Mouse (Mus musculus) liver, postnatal 0 days (tissue): Measurements from ENCODE around the gene Cdc7. TPM values are rescaled to one million over a fixed set of nuclear protein-coding genes. Genes with fewer than 3 reads are reported as not detected.
A peak's percentile ranks its signal among the peaks of the same experiment; 100 is the strongest.

Experiments used
- ATAC-seq: fragments of 200-750 bp; cut with Nextera tagmentation; 2 replicates; pipeline ENCODE4 v1.8.0; 2017; ENCODE audit warnings: mild to moderate bottlenecking, moderate library complexity
- DNase-seq: peaks from one replicate; pipeline ENCODE4 v3.0.0-alpha.2; 2016
- H3K27ac ChIP-seq: fragments of 300-500 bp; sonication (generic); 2 replicates; pipeline ENCODE4 v1.5.1; 2014; ENCODE audit warnings: antibody characterized with exemption, moderate library complexity, mild to moderate bottlenecking, low read depth
- H3K27me3 ChIP-seq: fragments of 300-500 bp; sonication (generic); 2 replicates; pipeline ENCODE4 v1.6.1; 2014; ENCODE audit warnings: low read length, control low read depth, mixed read lengths; ENCODE audit not compliant: insufficient read depth
- H3K36me3 ChIP-seq: fragments of 300-500 bp; sonication (generic); replicated peaks from 2 replicates; pipeline ENCODE4 v1.6.1; 2014; ENCODE audit warnings: mild to moderate bottlenecking, control low read depth, low read length, moderate library complexity, mixed read lengths; ENCODE audit not compliant: insufficient read depth
- H3K4me1 ChIP-seq: fragments of 300-500 bp; sonication (generic); 2 replicates; pipeline ENCODE4 v1.6.1; 2014; ENCODE audit warnings: antibody characterized with exemption, mild to moderate bottlenecking, control low read depth; ENCODE audit not compliant: insufficient read depth
- H3K4me2 ChIP-seq: fragments of 300-500 bp; sonication (generic); 2 replicates; pipeline ENCODE4 v1.6.1; 2014; ENCODE audit warnings: low read depth, mild to moderate bottlenecking, low read length, moderate library complexity, mixed read lengths
- H3K4me3 ChIP-seq: fragments of 300-500 bp; sonication (generic); 2 replicates; pipeline ENCODE4 v1.5.1; 2014; ENCODE audit warnings: low read depth, low read length
- H3K9ac ChIP-seq: fragments of 300-500 bp; sonication (generic); replicated peaks from 2 replicates; pipeline ENCODE4 v1.6.1; 2014; ENCODE audit warnings: mild to moderate bottlenecking, moderate library complexity
- H3K9me3 ChIP-seq: fragments of 300-500 bp; sonication (generic); 2 replicates; pipeline ENCODE4 v1.6.1; 2016; ENCODE audit warnings: mild to moderate bottlenecking, control low read depth, low read length, mixed read lengths
- CTCF ChIP-seq: sonication (generic); IDR thresholded peaks from 2 replicates; pipeline ENCODE4 v1.5.1; 2016; ENCODE audit warnings: antibody characterized with exemption, low read depth
- EP300 ChIP-seq: IDR thresholded peaks from 2 replicates; pipeline ENCODE4 v1.6.1; 2016; ENCODE audit warnings: antibody characterized with exemption, low read depth, mild to moderate bottlenecking
- WGBS: fragments of 180-500 bp; shearing (Covaris S2); extraction: QIAGEN DNeasy Blood & Tissue Kit; methylation state at CpG from one replicate; pipeline ENCODE4 v1.1.7; 2014; ENCODE audit not compliant: insufficient replicate concordance; 5-methylcytosine and 5-hydroxymethylcytosine counted together
- polyA plus RNA-seq: library from polyadenylated mRNA; unstranded; fragments of >200 nt; fragmentation: Nextera tagmentation; extraction: Ambion mirVana; gene quantifications from 2 replicates; pipeline ENCODE4 v1.2.1, GENCODE M21; 2015

Cdc7 gene
- 4.9 and 6.2 TPM in 2 replicates for polyA plus RNA-seq

DNA sequence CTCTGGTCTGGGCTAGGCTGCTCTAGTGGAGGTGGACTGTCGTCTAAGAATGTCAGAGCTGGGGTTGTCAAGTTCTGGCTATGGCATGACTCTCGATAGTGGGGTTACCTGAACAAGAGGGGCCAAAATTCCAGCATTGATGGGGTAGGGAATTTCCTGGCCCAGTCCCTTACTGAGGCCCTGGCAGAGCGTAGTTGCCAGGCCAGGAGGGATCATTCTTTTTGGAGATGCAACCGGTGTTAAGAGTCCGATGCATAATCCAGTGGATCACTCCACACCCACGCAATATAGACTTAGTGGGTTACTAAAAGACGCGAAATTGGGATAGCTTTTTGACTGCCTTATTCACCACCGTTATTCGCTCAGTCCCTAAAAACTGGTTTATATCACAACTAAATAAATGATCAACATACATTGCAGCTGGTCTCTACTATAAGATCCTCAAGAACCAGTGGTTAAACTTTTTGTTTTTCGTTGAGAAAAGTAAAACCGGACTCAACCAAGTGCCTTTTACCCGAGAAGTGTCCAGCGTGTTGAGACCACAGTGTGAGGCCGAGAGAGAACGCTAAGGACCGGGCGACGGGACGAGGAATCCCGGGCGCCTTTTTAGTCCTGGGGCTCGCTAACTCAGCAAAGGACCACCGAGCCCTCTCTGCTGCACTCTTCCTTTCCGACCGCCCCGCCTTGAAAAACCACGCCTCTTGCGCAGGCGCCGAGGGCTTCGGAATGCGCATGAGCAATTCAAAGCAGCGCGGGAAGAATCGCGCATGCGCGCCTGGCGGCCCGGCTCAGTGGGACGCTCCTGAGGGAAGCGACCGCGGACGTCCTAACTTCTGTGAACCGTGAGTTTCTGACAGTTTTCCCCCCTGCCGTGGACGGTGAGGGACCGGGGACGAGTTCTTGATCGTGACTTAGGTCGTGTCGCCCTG, at the start of gene Cdc7:
TSS of gene Cdc7 (plus strand) at position 739 of the 929 bp plus-strand sequence.
- peaks cover 3% of the 10 kb centered on the region; the same call in 1 of the 2 replicates for H3K36me3 ChIP-seq
- H3K4me2 ChIP-seq, result peak within 1 kb of the TSS; percentile 87
- H3K27ac ChIP-seq, result peak within 1 kb of the TSS; percentile 70
- H3K4me1 ChIP-seq, result peaks cover 7% of the 10 kb centered on the region
- H3K4me3 ChIP-seq, result peak within 1 kb of the TSS; percentile 74
- H3K9me3 ChIP-seq, result 0 out of 2 replicates have a peak, but pooled peaks cover 2% of the 10 kb centered on the region
- H3K9ac ChIP-seq, result peak within 1 kb of the TSS; percentile 73
- TF ChIP-seq EP300 (no peak), CTCF (no peak)
- 5% methylated on average over 53 of the region's 54 CpGs for WGBS
- DNase-seq, result peak; percentile 95
- peak; percentile 92 for ATAC-seq
- H3K27me3 ChIP-seq, result no peaks in the 10 kb centered on the region

- Histone ChIP-seq H3K4me2 (no peak overlapping the region), H3K27ac (no peak overlapping the region), H3K4me3 (no peak overlapping the region), H3K4me1 (no peaks in the 10 kb centered on the region), H3K9ac (no peak overlapping the region), H3K27me3 (no peaks in the 10 kb centered on the region), H3K9me3 (no peaks in the 10 kb centered on the region), H3K36me3 (no peaks in the 10 kb centered on the region)
- TF ChIP-seq CTCF (no peak), EP300 (no peak)
- no peak for ATAC-seq
- no peak for DNase-seq
Measured at GRCm38 (mm10) chr5:106919315-106919714, 44.8 kb upstream of the Cdc7 start.

GRCm38 (mm10) chr5:106925488-106926368, 38.4 kb upstream of the Cdc7 start, which contains the start of gene Hfm1:
Gene Hfm1, minus strand, starts transcription at chr5:106926321.
- Histone ChIP-seq H3K4me1 (no peaks in the 10 kb centered on the region), H3K27ac (no peak within 1 kb of the TSS), H3K4me3 (peak within 1 kb of the TSS; percentile 52), H3K27me3 (peaks cover 6% of the 10 kb centered on the region), H3K36me3 (no peaks in the 10 kb centered on the region), H3K9me3 (no peaks in the 10 kb centered on the region), H3K9ac (peak within 1 kb of the TSS; percentile 57), H3K4me2 (peak within 1 kb of the TSS; percentile 93)
- ATAC-seq, result peak; percentile 78
- peak; percentile 59 for DNase-seq
- WGBS, result 2% methylated on average over 44 of the region's 76 CpGs
- no peak for TF ChIP-seq EP300
- TF ChIP-seq CTCF, result no peak

GRCm38 (mm10) chr5:106926369-106926686, 37.8 kb upstream of the Cdc7 start:
- no peak for ATAC-seq
- no peak for DNase-seq
- TF ChIP-seq CTCF (no peak), EP300 (no peak)
- no peaks in the 10 kb centered on the region for H3K9me3 ChIP-seq
- no peaks in the 10 kb centered on the region for H3K36me3 ChIP-seq
- no peaks in the 10 kb centered on the region for H3K4me1 ChIP-seq
- H3K4me3 ChIP-seq, result peak overlapping the region; percentile 52
- H3K27ac ChIP-seq, result no peak overlapping the region
- H3K9ac ChIP-seq, result peak overlapping the region; percentile 57; the same call in 1 of the 2 replicates
- WGBS, result 61% methylated on average over 4 of the region's 4 CpGs
- peak overlapping the region; percentile 93 for H3K4me2 ChIP-seq
- H3K27me3 ChIP-seq, result peaks cover 6% of the 10 kb centered on the region

- H3K36me3 ChIP-seq, result no peaks in the 10 kb centered on the region
- H3K4me3 ChIP-seq, result no peak overlapping the region
- no peak overlapping the region for H3K27ac ChIP-seq
- DNase-seq, result no peak
- 43% methylated on average over 4 of the region's 4 CpGs for WGBS
- no peak overlapping the region for H3K4me2 ChIP-seq
- no peaks in the 10 kb centered on the region for H3K4me1 ChIP-seq
- no peak overlapping the region for H3K9ac ChIP-seq
- TF ChIP-seq CTCF (no peak), EP300 (no peak)
- no peak for ATAC-seq
- H3K9me3 ChIP-seq, result no peaks in the 10 kb centered on the region
- H3K27me3 ChIP-seq, result peaks cover 6% of the 10 kb centered on the region
Measured at GRCm38 (mm10) chr5:106927996-106928395, 36.1 kb upstream of the Cdc7 start.

GRCm38 (mm10) chr5:106946342-106946741, 17.8 kb upstream of the Cdc7 start:
- no peak overlapping the region for H3K27ac ChIP-seq
- TF ChIP-seq CTCF (no peak), EP300 (no peak)
- H3K9me3 ChIP-seq, result no peaks in the 10 kb centered on the region
- H3K4me1 ChIP-seq, result no peaks in the 10 kb centered on the region
- no peaks in the 10 kb centered on the region for H3K36me3 ChIP-seq
- no peak overlapping the region for H3K4me3 ChIP-seq
- no peaks in the 10 kb centered on the region for H3K27me3 ChIP-seq
- ATAC-seq (no peak), DNase-seq (no peak)
- WGBS, result 68% methylated on average over 4 of the region's 4 CpGs
- H3K4me2 ChIP-seq, result no peak overlapping the region
- H3K9ac ChIP-seq, result no peak overlapping the region
